Mouse (Mus musculus): ENCODE measurements around the gene Hmox1. TPM values are rescaled to one million over a fixed set of nuclear protein-coding genes. Genes with fewer than 3 reads are reported as not detected.
A peak's percentile ranks its signal among the peaks of the same experiment; 100 is the strongest.

Hmox1 gene
- total and polyA plus RNA-seq, 2 experiments from 2014 or later: 13.6 to 22.9 TPM

- peak overlapping the region; percentile 27 for H3K4me3 ChIP-seq (ENCODE audit: low read depth, low read length)
Observed at GRCm38 (mm10) chr8:75088989-75089881, 4.2 kb upstream of the Hmox1 start.

DNA sequence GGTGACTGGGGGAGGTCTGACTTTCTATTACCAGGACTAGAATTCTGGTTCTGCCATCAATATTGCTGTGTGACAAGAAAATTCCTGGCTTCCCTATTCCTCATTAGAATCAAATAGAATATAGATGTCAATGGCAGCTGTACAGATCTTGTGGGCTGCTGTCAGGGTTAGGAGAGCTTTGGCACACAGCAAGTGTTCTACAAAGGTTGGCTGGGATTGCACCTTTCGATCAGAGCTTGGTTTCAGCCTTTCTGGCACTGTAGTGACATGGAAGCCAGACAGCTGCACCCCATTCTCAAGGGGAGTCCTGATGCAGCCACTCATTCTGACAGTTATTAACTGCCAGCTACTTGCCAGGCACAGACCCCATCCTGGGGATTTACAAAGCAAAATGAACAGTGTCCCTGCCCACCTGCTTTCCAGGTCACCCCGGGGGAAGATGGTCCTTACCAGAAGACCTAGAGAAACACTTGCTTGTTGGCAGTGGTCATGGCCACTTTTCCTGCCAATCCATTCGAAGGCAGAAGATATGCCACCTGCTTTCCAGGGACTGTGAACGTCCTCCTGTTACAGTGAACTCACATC is 2.5 kb upstream of the Hmox1 start:
- H3K4me3 ChIP-seq (ENCODE audit: low read depth, low read length): no peak overlapping the region
- no peaks in the 10 kb centered on the region for H3K27me3 ChIP-seq (ENCODE audit: control insufficient read depth, insufficient read depth, low read length)
- TF ChIP-seq EP300 (IDR thresholded peaks at IDR 0.05; ENCODE audit: low read depth) (no peak), CTCF (IDR thresholded peaks at IDR 0.05; ENCODE audit: low read depth) (no peak)
- WGBS: 75% methylated on average over 4 of the region's 4 CpGs
- DNase-seq (ENCODE audit: low spot score) (no peak), ATAC-seq (ENCODE audit: insufficient read depth, low read depth) (no peak)
- no peak overlapping the region for H3K4me2 ChIP-seq (ENCODE audit: low read depth, low read length)
- no peaks in the 10 kb centered on the region for H3K9me3 ChIP-seq (replicated peaks; ENCODE audit: control insufficient read depth, low read length)
- no peak overlapping the region for H3K9ac ChIP-seq (replicated peaks; ENCODE audit: low read depth, low read length)
- H3K27ac ChIP-seq (ENCODE audit: low read depth): no peak overlapping the region
- peaks cover 11% of the 10 kb centered on the region for H3K4me1 ChIP-seq (ENCODE audit: control insufficient read depth, insufficient read depth)
- H3K36me3 ChIP-seq (replicated peaks; ENCODE audit: control insufficient read depth, insufficient read depth, low read length): no peaks in the 10 kb centered on the region

More at GRCm38 (mm10) chr8:75088989-75089881, 4.2 kb upstream of the Hmox1 start:
- Histone ChIP-seq H3K4me2 (ENCODE audit: low read depth, low read length) (peak overlapping the region; percentile 49), H3K36me3 (replicated peaks; ENCODE audit: control insufficient read depth, insufficient read depth, low read length) (no peaks in the 10 kb centered on the region), H3K9me3 (replicated peaks; ENCODE audit: control insufficient read depth, low read length) (no peaks in the 10 kb centered on the region), H3K27me3 (ENCODE audit: control insufficient read depth, insufficient read depth, low read length) (no peaks in the 10 kb centered on the region), H3K4me1 (ENCODE audit: control insufficient read depth, insufficient read depth) (peaks cover 12% of the 10 kb centered on the region), H3K27ac (ENCODE audit: low read depth) (peak overlapping the region; percentile 73), H3K9ac (replicated peaks; ENCODE audit: low read depth, low read length) (peak overlapping the region; percentile 18; the same call in 1 of the 2 replicates)
- ATAC-seq (ENCODE audit: insufficient read depth, low read depth): peak; percentile 62
- 6% methylated on average over 6 of the region's 6 CpGs for WGBS
- TF ChIP-seq CTCF (IDR thresholded peaks at IDR 0.05; ENCODE audit: low read depth): no peak
- peak; percentile 92 for TF ChIP-seq EP300 (IDR thresholded peaks at IDR 0.05; ENCODE audit: low read depth)
- peak; percentile 95 for DNase-seq (ENCODE audit: low spot score)

- H3K27ac ChIP-seq (ENCODE audit: low read depth): no peak overlapping the region
- no peak for TF ChIP-seq CTCF (IDR thresholded peaks at IDR 0.05; ENCODE audit: low read depth)
- TF ChIP-seq EP300 (IDR thresholded peaks at IDR 0.05; ENCODE audit: low read depth): no peak
Observed at GRCm38 (mm10) chr8:75102956-75103355, 9.5 kb downstream of the Hmox1 start.

DNA sequence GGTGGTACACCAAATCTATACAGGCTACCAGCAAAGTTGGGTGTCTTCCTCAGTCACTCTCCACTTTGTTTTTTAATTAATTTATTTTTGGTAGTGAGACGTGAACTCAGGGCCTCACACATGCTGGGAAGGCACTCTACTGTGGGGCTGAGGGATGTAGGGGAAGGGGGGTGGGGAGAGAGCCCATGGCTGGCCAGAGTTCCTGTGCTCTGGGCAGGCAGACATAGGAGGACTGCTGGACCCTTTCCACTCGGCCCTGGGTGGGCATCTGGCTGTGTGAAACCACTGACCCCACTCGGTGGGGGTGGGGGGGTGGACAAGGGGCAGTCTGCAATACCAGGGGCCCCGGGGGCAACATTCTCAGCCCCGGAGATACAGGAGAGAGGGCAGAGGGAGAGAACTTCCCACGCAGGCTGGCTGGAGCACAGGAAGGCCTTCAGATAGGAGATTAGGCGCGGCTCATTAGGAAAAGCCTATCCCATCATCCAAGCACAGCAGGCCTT is 10.0 kb downstream of the Hmox1 start:
- Histone ChIP-seq H3K9me3 (replicated peaks; ENCODE audit: control insufficient read depth, low read length) (no peaks in the 10 kb centered on the region), H3K27ac (ENCODE audit: low read depth) (no peak overlapping the region), H3K4me2 (ENCODE audit: low read depth, low read length) (no peak overlapping the region), H3K9ac (replicated peaks; ENCODE audit: low read depth, low read length) (no peak overlapping the region), H3K36me3 (replicated peaks; ENCODE audit: control insufficient read depth, insufficient read depth, low read length) (0 out of 2 replicates have a peak, but pooled peaks cover 8% of the 10 kb centered on the region), H3K27me3 (ENCODE audit: control insufficient read depth, insufficient read depth, low read length) (no peaks in the 10 kb centered on the region), H3K4me3 (ENCODE audit: low read depth, low read length) (no peak overlapping the region), H3K4me1 (ENCODE audit: control insufficient read depth, insufficient read depth) (no peaks in the 10 kb centered on the region)
- ATAC-seq (ENCODE audit: insufficient read depth, low read depth): no peak
- no peak for DNase-seq (ENCODE audit: low spot score)
- WGBS: 49% methylated on average over 8 of the region's 8 CpGs
- TF ChIP-seq EP300 (IDR thresholded peaks at IDR 0.05; ENCODE audit: low read depth) (no peak), CTCF (IDR thresholded peaks at IDR 0.05; ENCODE audit: low read depth) (no peak)

More at GRCm38 (mm10) chr8:75102956-75103355, 9.5 kb downstream of the Hmox1 start:
- 0 out of 2 replicates have a peak, but pooled peaks cover 8% of the 10 kb centered on the region for H3K36me3 ChIP-seq (replicated peaks; ENCODE audit: control insufficient read depth, insufficient read depth, low read length)
- H3K4me1 ChIP-seq (ENCODE audit: control insufficient read depth, insufficient read depth): no peaks in the 10 kb centered on the region
- no peak overlapping the region for H3K4me3 ChIP-seq (ENCODE audit: low read depth, low read length)
- no peak overlapping the region for H3K4me2 ChIP-seq (ENCODE audit: low read depth, low read length)
- H3K27me3 ChIP-seq (ENCODE audit: control insufficient read depth, insufficient read depth, low read length): no peaks in the 10 kb centered on the region
- ATAC-seq (ENCODE audit: insufficient read depth, low read depth): no peak
- DNase-seq (ENCODE audit: low spot score): no peak
- H3K9me3 ChIP-seq (replicated peaks; ENCODE audit: control insufficient read depth, low read length): no peaks in the 10 kb centered on the region
- H3K9ac ChIP-seq (replicated peaks; ENCODE audit: low read depth, low read length): no peak overlapping the region
- 78% methylated on average over 4 of the region's 4 CpGs for WGBS

DNA sequence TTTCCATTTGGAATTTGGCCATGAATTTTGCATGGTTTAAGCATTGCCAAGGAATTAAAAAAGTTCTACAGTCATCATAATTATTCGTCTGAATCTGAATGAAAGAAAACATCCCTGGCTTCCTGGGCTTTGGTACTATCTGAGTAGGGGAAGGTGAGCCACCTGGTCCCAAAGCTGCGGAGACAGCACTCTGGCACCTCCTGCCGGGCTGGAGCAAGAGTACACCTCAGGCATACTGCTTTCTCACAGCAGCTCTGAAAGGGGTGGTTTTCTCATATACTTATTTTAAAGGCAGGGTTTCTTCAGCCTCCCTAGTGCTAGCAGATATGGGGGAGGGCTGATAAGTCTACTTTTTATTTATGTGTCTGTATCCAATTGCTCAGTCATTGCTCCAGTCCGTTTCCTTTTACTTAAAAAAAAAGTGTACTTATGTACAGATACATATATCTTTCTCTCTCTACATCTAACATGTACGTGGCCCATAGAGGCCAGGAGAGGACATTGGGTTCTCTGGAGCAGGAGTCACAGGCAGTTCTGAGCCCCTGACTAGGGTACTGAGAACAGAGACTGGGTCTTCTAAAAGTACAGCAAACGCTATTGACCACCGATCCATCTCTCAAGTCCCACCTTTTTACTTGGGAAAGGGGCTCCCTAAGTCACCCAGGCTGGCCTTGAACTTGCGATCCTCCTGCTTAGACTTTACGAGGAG is 15.3 kb downstream of the Hmox1 start:
- peak overlapping the region; percentile 64 for H3K4me3 ChIP-seq (ENCODE audit: low read depth, low read length)
- ATAC-seq (ENCODE audit: insufficient read depth, low read depth): peak; percentile 80
- peaks cover 16% of the 10 kb centered on the region for H3K36me3 ChIP-seq (replicated peaks; ENCODE audit: control insufficient read depth, insufficient read depth, low read length)
- no peaks in the 10 kb centered on the region for H3K27me3 ChIP-seq (ENCODE audit: control insufficient read depth, insufficient read depth, low read length)
- H3K9me3 ChIP-seq (replicated peaks; ENCODE audit: control insufficient read depth, low read length): no peaks in the 10 kb centered on the region
- WGBS: 1% methylated on average over 9 of the region's 9 CpGs
- peak overlapping the region; percentile 86 for H3K27ac ChIP-seq (ENCODE audit: low read depth)
- H3K9ac ChIP-seq (replicated peaks; ENCODE audit: low read depth, low read length): peak overlapping the region; percentile 75
- peaks cover 10% of the 10 kb centered on the region; the same call in 1 of the 2 replicates for H3K4me1 ChIP-seq (ENCODE audit: control insufficient read depth, insufficient read depth)
- DNase-seq (ENCODE audit: low spot score): peak; percentile 86
- H3K4me2 ChIP-seq (ENCODE audit: low read depth, low read length): peak overlapping the region; percentile 95
- peak; percentile 89 for TF ChIP-seq CTCF (IDR thresholded peaks at IDR 0.05; ENCODE audit: low read depth)
- TF ChIP-seq EP300 (IDR thresholded peaks at IDR 0.05; ENCODE audit: low read depth): peak; percentile 21; the same call in 1 of the 2 replicates
